Mouse (Mus musculus) intestine, postnatal 0 days (tissue): ENCODE measurements at regions not wholly inside any gene's neighbourhood (a gene's known extent, or its start where the extent isn't known, plus 50 kb on each side); places are given as distances from the start of the nearest gene placed in this dataset.
"Not testable (repeated sequence)": the region's sequence is repeated elsewhere in the genome, so short reads cannot be mapped to it uniquely, and the experiment has no call there.

ENCODE experiments used
- ATAC-seq: fragments of 200-750 bp; cut with Nextera tagmentation; 2 replicates; pipeline ENCODE4 v1.8.0; 2017; ENCODE audit warnings: mild to moderate bottlenecking, moderate TSS enrichment, moderate library complexity
- H3K27ac ChIP-seq: fragments of 300-500 bp; sonication (generic); 2 replicates; pipeline ENCODE4 v1.5.1; 2014; ENCODE audit warnings: mild to moderate bottlenecking, low read depth, low read length, moderate library complexity
- H3K27me3 ChIP-seq: fragments of 300-500 bp; sonication (generic); replicated peaks from 2 replicates; pipeline ENCODE4 v1.6.1; 2014; ENCODE audit warnings: low read length, mixed read lengths; ENCODE audit not compliant: control insufficient read depth, insufficient read depth
- H3K36me3 ChIP-seq: fragments of 300-500 bp; sonication (generic); 2 replicates; pipeline ENCODE4 v1.6.1; 2014; ENCODE audit warnings: mild to moderate bottlenecking, moderate library complexity; ENCODE audit not compliant: control insufficient read depth, insufficient read depth
- H3K4me1 ChIP-seq: fragments of 300-500 bp; sonication (generic); replicated peaks from 2 replicates; pipeline ENCODE4 v1.6.1; 2014; ENCODE audit warnings: antibody characterized with exemption, low read length, mixed read lengths; ENCODE audit not compliant: control insufficient read depth, insufficient read depth
- H3K4me2 ChIP-seq: fragments of 300-500 bp; sonication (generic); replicated peaks from 2 replicates; pipeline ENCODE4 v1.6.1; 2014; ENCODE audit warnings: low read depth, mild to moderate bottlenecking, moderate library complexity
- H3K4me3 ChIP-seq: fragments of 300-500 bp; sonication (generic); 2 replicates; pipeline ENCODE4 v1.5.1; 2014; ENCODE audit warnings: low read depth, low read length
- H3K9ac ChIP-seq: fragments of 300-500 bp; sonication (generic); 2 replicates; pipeline ENCODE4 v1.6.1; 2014; ENCODE audit warnings: mild to moderate bottlenecking, low read depth, low read length
- H3K9me3 ChIP-seq: fragments of 300-500 bp; sonication (generic); 2 replicates; pipeline ENCODE4 v1.6.1; 2016; ENCODE audit warnings: mixed run types; ENCODE audit not compliant: control insufficient read depth
- CTCF ChIP-seq: sonication (generic); IDR thresholded peaks from 2 replicates; pipeline ENCODE4 v1.5.1; 2016; ENCODE audit warnings: low read depth, mild to moderate bottlenecking, control low read depth, antibody characterized with exemption, moderate library complexity
- WGBS: fragments of 180-500 bp; shearing (Covaris S2); extraction: QIAGEN DNeasy Blood & Tissue Kit; methylation state at CpG from one replicate; pipeline ENCODE4 v1.1.7; 2014; 5-methylcytosine and 5-hydroxymethylcytosine counted together

DNA sequence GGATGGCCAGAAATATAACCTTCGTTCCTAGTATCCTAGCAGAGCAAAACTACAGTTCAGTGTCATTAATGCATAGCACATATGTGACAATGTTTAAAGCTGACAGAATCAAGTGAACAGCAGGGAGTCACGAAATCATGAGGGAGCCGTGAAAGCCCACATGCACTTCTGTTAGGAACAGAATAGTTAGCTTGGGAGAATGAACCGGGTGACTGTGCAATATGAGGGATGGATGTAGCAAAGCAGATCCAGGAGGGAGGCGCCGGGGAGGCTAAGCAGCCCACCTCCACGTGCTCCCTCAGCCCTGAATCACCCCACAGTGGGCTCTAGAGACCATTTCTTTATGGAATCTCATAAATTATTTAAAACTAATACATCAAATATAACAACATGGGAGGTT is 116.3 kb upstream of the Daam1 start:
- no peak for TF ChIP-seq CTCF
- no peaks in the 10 kb centered on the region for H3K27me3 ChIP-seq
- WGBS: 74% methylated on average over 7 of the region's 7 CpGs
- no peak overlapping the region for H3K4me3 ChIP-seq
- no peaks in the 10 kb centered on the region for H3K4me1 ChIP-seq
- H3K27ac ChIP-seq: no peak overlapping the region
- no peak for ATAC-seq
- no peak overlapping the region for H3K9ac ChIP-seq
- H3K4me2 ChIP-seq: no peak overlapping the region
- H3K36me3 ChIP-seq: no peaks in the 10 kb centered on the region
- no peaks in the 10 kb centered on the region for H3K9me3 ChIP-seq

DNA sequence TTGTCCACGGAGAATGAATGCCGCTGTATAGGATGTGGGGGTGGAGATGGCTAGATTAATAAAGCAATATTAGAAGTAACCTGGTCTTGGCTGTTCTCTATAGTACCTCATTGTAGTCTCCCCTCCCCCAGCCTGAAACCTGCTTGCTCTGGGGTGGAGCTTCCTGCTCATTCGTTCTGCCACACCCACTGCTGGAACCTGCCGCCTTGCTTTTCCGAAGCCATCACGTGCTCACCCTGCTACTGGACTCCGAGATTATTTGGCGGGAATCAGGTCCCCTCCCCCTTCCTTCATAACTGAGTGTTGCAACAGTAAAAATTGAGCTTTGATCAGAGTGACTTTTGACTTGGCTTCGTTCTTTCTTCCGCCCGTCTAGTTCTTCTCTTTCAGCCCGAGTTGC is 112.5 kb upstream of the Daam1 start:
- ATAC-seq, H3K4me1 ChIP-seq, H3K27me3 ChIP-seq, H3K9ac ChIP-seq, H3K9me3 ChIP-seq, H3K4me2 ChIP-seq, H3K36me3 ChIP-seq, H3K4me3 ChIP-seq, H3K27ac ChIP-seq: not testable (repeated sequence)
- 57% methylated on average over 12 of the region's 12 CpGs for WGBS

DNA sequence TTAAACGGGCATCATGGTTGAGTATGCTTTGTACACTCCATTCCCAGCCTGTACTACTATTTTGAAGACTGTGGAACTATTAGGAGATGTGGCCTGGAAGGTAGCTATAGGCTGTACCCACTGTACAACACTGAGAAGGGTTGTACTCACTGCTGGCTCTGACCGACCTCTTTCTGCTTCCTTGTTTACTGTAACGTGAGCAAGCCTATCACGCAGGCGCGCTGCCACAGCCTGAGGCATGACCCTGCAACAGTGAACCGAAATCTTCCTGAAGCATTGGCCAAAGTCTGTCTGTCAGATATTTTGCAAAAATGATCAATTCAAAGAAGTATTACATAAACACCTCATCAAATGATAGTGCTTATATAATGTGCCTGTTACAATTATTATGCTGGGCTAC is 112.0 kb upstream of the Daam1 start:
- ATAC-seq: no peak
- H3K27me3 ChIP-seq: no peaks in the 10 kb centered on the region
- no peak for TF ChIP-seq CTCF
- no peaks in the 10 kb centered on the region for H3K36me3 ChIP-seq
- H3K27ac ChIP-seq: no peak overlapping the region
- 68% methylated on average over 7 of the region's 7 CpGs for WGBS
- H3K9me3 ChIP-seq: no peaks in the 10 kb centered on the region
- no peak overlapping the region for H3K9ac ChIP-seq
- no peaks in the 10 kb centered on the region for H3K4me1 ChIP-seq
- no peak overlapping the region for H3K4me2 ChIP-seq
- H3K4me3 ChIP-seq: no peak overlapping the region

DNA sequence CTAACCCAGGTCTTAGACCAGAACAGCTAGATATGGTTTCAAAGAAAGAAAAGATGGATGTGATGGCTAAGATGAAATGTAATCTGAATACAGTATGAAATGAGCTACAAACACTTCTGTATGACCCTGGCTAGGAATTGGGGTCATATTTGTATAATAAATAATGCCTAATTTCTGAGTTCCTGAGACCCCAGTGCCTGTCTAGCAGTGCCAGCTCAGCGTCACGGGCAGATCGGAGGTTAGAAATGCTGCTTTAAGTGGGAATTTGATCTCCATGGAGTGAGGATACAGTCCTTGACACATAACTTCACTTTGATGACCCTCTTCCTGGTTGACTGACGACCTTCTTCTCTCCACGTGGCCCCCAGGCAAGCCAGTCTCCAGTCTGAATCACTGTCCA is 105.7 kb upstream of the Daam1 start:
- Histone ChIP-seq H3K27me3 (no peaks in the 10 kb centered on the region), H3K4me1 (no peaks in the 10 kb centered on the region), H3K4me2 (no peak overlapping the region), H3K9me3 (no peaks in the 10 kb centered on the region), H3K4me3 (no peak overlapping the region), H3K9ac (no peak overlapping the region), H3K27ac (no peak overlapping the region), H3K36me3 (no peaks in the 10 kb centered on the region)
- ATAC-seq: no peak
- TF ChIP-seq CTCF: no peak
- 48% methylated on average over 5 of the region's 5 CpGs for WGBS

- no peak for TF ChIP-seq CTCF
- H3K4me1 ChIP-seq: no peaks in the 10 kb centered on the region
- ATAC-seq: no peak
- H3K36me3 ChIP-seq: no peaks in the 10 kb centered on the region
- no peak overlapping the region for H3K27ac ChIP-seq
- 55% methylated on average over 4 of the region's 4 CpGs for WGBS
- H3K27me3 ChIP-seq: no peaks in the 10 kb centered on the region
- H3K4me3 ChIP-seq: no peak overlapping the region
- H3K9ac ChIP-seq: no peak overlapping the region
- no peaks in the 10 kb centered on the region for H3K9me3 ChIP-seq
- H3K4me2 ChIP-seq: no peak overlapping the region
Observed at GRCm38 (mm10) chr12:71725713-71726336, 105.1 kb upstream of the Daam1 start.

DNA sequence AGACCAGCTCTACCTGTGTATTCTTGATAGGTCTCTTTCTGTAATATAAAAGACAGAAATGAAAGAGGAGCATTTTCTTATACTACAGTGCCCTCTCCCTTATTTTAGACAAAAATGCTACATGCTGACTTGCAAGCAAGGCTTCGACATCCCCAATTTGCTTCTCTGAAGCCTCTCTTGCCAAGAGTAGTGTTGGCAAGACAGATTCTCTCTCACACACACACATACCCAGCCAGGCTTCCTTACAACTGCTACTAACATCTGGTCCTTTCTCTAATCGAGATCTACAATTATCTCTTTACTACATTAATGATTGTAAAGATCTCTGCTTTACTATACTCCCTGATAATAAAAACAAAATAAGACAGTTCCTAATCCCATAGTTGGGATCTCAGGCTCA is 87.5 kb upstream of the Daam1 start:
- WGBS: 76% methylated on average over 2 of the region's 2 CpGs
- Histone ChIP-seq H3K4me1 (no peaks in the 10 kb centered on the region), H3K36me3 (no peaks in the 10 kb centered on the region), H3K9ac (no peak overlapping the region), H3K27ac (no peak overlapping the region), H3K27me3 (no peaks in the 10 kb centered on the region), H3K4me2 (no peak overlapping the region), H3K4me3 (no peak overlapping the region), H3K9me3 (no peaks in the 10 kb centered on the region)
- TF ChIP-seq CTCF: no peak
- ATAC-seq: no peak

GRCm38 (mm10) chr12:71746011-71746410 is 84.9 kb upstream of the Daam1 start:
- H3K36me3 ChIP-seq: no peaks in the 10 kb centered on the region
- H3K4me3 ChIP-seq: no peak overlapping the region
- H3K4me2 ChIP-seq: no peak overlapping the region
- H3K27ac ChIP-seq: no peak overlapping the region
- no peak for TF ChIP-seq CTCF
- H3K27me3 ChIP-seq: no peaks in the 10 kb centered on the region
- no peak overlapping the region for H3K9ac ChIP-seq
- H3K9me3 ChIP-seq: no peaks in the 10 kb centered on the region
- ATAC-seq: no peak
- H3K4me1 ChIP-seq: no peaks in the 10 kb centered on the region
- WGBS: 50% methylated on average over 6 of the region's 6 CpGs
